Mouse (Mus musculus) liver (tissue): ENCODE results near the gene Zbtb38.

Experiments used
- DNase-seq: peaks from one replicate; pipeline ENCODE4 v3.0.0-alpha.2; 2020; ENCODE audit warnings: mixed read lengths

Zbtb38 gene

DNA sequence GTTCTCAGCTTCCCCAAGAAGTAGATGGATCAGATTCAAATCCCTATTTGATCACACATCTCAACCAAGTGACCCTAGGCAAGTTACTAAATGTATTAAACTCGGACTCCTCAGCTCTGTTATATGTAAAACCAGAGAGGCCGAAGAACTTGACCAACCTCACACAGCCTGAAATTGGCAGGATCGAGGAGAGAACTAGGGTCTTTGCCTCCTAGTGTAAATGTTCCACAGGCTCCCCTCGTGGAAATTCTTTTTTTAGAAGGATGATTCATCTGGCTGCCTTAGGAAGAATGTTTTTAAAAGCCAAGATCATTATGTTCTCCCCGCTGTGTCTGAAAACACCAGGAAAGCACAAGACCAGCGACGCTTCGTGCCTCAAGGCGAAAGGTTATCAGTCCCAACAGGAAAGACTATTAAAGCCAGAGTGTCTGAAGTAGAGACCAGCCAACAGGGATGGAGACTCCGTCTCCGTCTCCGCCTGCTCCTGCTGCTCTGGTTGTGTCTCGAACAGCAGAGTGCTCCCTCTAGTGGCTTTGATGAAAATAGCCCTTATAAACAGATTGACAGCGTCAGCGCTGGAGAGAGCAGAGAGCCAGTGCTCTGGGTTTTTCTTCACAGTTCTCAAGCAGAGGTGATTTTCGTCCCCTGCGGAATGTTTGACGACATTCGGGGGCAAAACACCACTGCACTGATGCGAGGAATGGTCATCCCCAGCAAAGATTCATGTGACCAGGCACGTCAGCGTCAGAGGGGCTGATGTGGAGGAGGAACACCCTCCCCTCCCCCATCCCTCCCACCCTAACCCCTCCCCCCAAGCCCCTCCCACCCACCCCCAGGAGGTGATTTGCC, 6.3 kb upstream of the Zbtb38 start:
- DNase-seq: peak; percentile 64

DNA sequence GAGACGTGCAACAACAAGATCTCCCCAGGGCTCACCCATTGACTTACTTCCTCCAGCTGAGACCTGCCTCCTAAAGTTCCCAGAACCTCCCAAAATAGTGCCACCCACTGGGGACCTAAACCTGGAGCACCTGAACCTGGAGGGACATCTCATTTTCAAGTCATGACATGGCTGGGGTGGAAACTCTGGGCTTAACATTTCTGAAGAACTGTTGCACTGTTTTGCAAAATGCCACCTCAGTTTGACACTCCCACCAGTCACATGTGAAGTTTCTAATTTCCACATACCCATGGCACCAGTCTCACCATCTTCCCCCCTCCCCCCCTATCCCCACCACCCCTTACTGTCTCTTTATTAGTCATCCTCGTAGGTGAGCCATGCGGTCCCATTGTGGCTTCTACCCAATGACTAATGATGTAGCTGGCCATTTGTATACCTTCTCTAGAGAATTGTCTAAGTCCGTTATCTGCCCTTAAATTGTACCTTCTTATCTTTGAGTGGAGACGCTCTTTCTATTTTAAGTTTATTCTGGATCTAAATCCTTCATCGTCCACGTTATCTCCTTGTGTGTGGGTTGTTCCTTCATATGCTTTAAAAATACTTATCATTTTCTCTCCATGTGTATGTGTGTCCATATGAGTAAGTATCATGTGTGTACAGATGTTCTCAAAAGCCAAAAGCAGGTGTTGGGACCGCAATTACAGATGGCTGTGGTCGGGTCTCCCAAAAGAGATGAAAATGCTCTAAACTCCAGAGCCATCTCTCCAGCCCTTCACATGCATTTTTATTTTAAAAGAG, 4.2 kb upstream of the Zbtb38 start:
- DNase-seq: no peak

DNA sequence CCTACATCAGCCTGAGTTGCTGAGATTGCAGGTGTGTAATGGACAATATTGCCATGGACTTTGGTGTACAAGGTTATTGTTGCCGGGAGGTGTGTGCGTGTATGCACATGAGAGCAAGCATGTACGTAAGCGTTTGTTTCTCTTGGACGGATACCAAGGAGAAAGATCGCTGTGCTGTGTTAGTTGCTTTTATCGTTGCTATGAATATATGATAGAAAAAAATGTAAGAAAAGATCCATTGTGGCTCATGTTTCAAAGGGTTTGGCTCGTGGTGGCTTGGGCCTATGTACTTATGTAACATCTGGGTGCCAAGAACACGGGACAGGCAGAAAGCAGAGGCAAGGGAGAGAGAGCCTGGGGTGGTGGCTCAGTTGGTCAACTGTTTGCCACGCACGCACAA, 3.1 kb upstream of the Zbtb38 start:
- no peak for DNase-seq

DNA sequence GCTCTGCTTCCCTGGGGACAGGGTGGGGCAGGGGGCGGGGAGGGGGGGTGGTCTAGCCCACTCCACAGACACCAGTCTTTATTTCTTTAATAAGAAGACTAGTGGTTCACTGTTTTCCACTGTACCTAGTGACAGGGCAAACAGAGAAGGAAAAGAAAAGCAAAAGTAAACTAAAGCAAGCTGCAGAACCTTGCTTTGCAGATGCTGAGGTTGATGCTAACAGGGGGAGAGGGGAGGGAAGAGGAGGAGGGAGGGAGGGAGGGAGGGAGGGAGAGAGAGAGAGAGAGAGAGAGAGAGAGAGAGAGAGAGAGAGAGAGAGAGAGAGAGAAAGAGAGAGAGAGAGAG, 2.0 kb upstream of the Zbtb38 start:
- DNase-seq: no peak

DNA sequence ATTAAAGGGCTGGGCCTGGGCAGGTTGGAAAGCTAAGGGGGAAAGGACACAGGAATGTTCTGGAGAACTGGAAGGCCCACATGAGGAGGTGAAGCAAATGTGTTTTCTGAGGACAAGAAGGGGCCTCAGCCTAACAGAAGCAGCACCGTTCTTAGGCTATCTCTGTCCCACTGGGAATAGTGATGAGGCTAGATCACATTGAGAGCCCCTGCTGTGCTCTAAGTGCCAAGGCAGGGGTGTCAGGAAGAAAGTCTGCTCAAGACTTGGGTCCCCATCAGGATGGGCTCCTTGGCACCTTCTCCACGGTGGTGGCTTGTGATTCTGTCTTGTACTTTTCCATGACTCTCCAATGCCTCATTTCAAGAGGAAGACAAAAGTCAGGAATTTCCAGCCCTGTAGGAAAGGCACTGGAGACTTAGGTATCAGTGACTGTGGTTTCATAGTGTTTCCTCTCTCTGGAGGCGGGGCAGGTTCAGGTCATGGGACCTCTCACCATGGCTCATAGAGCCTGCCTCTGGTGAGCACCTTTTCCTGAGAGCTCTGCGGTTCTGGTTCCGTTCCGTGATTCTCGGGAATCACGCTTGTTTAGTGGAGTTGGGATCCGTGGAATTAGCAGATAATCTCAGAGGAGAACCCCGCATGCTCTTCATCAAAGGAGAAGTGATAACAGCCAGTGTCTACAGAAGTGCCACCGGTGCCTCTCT, 1.4 kb upstream of the Zbtb38 start:
- no peak for DNase-seq

DNA sequence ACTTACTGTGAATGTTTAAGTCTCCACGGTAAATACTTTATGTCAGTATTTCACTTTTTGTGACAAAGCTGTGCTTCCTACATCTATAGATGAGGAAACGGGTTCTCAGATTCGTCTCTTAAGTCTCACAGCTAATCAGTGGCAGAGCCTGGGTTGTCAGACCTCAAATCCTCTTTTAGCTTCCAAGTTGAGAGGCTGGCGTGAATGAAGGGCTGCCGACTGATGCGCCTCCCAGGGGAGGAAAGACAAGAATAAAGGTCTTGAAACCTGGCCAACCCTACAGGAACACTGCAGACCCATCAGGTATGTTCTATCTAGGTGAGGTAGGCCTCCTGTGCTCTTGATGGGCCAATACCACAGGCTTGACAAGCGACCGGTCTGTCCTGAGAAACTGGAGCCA, 761 bp upstream of the Zbtb38 start:
- DNase-seq: no peak

DNA sequence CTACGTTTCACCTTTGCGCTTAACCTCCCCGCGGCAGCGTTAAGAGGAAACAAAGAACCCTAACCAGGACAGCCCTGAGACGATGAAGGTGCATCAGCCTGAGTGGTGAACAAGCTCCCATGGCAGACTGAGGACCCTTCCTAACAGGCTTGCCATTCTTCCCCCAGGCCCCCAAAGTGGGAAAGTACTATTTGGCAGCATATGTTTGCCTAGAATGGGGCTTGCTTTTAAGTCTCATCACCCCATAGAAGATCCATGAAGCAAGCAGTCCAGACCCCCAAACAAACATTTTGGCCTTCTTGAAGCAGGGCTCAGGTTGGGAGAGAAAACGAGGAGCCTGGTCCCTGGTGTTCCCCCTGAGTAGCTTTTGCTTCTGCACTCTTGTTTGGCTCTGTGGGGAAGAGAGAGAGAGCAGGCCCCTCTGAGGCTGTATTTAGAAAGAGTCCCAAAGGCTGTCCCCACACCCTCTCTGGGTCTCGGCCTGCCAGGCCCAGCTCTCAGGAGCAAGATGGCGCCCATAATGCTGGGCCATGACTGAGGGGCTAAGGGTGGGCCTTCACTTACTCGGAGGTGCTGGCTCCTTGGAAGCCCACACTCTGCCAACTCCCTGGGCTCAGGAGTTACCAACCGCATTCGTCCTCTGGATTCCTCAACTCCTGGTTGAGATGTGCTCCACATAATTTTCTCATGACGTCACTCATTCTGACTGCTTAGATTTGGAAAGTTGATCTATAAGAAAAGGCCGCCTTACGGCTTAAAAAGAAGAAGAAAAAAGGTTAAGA, 619 bp downstream of the Zbtb38 start:
- DNase-seq: no peak

DNA sequence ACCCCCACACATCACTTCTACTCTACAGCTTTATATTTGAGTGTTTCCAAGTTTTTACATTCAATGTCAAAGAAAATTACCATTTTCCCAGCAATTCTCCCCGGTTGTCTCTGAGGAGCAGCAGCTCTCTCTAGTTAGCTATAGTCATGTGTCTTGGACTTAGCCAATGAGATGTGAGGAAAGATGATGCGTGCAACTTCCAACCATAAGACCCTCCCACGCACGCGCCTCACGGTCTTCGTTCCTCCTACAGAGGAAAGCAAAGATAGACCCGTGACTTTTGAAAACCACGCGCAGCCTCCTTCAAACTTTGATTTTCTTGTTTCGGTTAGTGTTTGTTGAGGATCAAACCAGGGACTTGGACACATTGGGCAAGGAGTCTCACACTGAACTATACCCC, 2.0 kb downstream of the Zbtb38 start:
- no peak for DNase-seq

DNA sequence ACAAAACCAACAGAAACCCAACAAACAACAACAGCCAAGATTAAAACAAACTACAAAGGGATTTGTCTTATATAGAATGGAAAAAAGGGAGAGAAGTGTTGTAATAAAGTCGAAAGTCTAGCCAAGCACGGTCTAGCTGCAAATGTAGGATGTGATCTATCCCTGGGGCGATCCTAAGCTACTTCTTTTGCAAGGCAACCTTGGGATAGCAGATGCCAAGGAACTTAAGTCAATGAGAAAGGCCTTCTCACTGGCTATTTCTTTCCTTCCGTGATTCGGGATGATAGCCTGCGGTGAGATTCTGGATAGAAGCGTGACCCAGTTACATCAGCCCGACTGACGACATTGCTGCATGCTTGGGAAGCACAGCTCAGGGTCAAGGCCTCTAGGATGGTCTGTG, 6.1 kb downstream of the Zbtb38 start:
- DNase-seq: no peak

DNA sequence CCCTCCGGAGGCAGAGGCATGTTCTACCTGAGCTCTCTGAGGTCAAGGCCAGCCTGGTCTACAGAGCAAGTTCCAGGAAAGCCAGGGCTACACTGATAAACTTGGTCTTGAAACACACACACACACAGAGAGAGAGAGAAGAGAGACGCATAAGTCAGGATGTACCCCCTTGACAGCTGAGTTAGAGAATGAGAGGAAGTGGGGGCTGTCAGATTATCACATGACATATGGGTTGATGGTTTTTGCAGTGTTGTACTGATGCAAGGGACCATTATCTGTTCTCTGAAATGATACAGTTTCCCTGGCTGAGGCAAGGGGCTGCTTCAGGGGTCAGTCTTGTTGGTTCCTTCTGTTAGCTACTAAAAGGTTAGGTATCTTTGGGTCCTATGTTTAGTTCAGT, 7.7 kb downstream of the Zbtb38 start:
- DNase-seq: no peak

DNA sequence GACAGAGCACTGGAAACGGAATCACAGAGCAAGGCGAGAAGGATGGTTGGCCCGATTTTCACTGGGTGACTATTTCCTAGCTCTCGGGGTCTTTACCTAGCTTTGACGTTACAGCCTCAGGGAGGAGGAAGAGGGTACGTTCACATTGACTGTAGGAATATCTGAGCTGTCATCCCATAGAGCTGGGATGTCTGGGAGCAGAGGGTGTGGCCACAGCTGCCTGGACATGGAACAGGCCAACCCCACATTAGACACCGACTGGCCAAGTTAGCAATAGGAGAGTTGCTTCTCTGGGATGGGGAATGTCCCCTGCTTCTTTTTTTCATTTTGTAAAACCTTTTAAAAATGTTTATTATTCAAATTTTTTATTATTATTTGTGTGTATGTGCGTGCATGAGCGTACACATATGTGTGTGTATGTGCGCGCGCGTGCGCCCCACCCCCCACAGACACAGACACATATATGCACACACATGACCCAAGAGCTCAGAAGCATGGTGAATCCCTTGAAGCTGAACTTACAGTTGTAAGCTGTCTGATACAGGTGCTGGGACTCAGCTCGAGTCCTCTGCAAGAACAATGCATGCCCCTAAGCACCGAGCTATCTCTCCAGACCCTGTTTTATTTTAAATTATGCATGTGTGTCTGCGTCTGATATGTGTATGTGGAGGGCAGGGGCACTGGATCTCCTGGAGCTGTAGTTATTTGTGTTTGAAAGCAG, 11.1 kb downstream of the Zbtb38 start:
- DNase-seq: no peak

DNA sequence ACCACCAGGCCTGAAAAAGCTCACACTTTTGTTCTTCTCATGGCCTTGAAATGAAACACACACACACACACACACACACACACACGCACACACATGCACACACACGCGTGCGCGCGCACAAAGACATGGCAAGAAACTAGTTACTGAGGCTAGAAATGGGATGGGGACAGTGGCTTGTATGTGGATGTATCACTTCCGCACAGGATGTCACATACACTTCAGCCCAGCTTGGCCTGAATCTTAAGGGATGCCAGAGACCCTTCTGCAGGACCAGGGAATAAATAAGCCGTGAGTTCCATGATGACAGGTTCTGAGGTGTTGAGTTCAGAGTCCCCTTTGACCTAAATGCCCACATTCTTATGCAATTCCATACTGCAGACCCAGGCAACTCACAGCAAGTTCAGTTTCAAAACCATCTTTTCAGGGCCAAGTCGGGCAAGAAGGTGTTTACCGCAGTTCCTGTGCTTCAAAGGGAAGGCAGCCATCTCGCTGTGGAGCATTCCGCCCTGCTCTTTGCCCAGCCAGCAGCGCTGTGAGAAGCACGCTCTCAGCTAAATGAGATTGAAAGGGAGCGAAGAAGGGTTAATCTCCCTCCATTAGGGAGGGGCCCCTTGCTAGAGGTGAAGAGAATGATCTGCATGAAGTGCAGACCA, 11.8 kb downstream of the Zbtb38 start:
- DNase-seq: no peak

DNA sequence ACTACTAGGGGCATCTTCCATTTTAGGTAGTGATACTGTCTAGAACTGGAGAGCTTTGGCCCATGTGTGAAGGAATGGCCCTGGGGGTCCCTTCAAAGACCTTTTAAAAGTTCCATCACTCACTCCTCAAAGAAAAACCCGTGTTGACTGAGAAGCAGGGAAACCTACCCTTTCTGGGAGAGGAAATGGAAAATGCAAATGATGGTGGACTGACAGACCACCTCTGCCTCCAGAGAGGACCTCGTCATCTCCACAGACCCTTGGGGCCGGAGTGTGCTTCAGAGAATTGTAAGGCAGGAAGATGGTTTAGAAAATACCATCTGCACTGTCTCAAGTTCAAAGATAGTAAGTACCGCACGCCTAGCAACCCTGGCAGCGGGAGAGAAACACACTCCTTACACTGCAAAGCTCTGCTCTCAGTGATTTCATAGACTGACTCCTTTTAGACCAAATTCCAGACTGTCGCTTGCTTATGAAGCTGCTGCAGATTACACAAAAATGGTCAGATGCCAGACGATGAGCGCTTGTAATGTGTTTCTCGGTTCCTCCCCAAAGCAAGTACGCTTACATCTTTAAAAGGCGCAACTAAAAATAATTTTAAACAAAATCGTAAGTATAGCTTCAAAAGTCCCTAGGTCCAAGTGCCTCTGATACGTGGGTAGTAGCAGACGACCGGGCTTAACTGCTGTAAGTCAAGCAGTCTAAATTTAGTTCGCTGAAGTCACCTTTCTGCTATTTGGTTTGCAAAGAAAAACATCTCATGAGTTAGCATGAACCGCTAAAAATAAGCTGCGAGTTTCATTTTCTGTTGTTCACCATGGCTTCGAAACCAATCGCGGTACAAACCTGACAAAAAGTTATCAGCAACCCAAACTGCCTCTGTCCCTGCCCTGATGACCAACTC, 12.6 kb downstream of the Zbtb38 start:
- DNase-seq: no peak

DNA sequence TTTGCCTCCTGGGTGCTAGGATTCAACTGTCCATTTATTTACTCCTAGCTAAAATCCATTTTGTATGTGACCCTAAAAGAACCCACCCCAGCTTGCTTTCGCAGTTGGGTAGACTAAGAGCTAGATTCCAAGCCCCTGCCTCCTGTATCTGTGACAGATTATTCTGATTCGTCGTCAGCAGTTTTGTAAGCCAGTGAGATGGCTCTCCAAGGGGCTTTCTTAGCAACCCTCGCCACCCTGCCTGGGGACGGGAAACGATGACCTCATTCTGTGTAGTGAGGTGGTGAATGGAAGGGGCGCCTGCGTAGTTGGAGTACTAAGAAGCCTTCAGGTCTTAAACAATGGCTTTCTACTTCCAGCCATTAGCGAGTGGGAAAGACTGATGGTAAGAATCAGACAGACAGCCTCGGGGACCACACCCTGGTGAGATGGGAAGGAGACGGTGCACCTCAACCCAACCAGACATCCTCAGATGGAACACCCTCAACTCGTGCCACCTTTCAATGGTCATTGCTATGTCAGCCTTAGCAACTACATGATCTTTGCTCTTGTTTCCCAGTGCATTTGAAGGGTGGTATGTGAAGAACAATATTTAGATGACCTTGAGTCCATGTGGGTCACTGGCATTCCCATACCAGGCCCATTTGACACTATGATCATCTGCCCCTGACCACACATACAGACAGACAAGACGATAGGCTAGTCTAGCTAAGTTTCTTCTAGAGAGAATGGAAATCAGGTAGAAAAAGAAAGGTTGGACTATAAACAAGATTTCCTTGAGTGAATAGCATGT, 13.9 kb downstream of the Zbtb38 start:
- DNase-seq: no peak

DNA sequence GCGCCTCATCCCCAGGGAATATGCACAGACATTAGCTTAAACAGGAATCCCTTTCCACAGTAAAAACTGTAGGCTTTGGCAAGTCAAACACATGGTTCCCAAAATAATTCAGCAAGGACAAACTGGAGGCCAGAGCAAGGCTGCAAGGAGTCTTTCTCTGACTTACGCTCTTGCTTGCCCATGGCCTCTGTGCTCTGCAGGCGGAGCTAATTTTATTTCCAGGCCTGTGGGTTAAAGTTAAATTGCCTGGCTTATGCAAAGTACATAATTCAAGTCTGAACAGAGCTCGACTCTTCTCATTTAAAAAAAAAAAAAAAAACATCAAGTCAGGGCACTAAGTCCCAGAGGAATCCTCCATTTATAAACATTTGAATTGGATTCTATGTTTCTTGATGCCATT, 16.7 kb downstream of the Zbtb38 start:
- no peak for DNase-seq

DNA sequence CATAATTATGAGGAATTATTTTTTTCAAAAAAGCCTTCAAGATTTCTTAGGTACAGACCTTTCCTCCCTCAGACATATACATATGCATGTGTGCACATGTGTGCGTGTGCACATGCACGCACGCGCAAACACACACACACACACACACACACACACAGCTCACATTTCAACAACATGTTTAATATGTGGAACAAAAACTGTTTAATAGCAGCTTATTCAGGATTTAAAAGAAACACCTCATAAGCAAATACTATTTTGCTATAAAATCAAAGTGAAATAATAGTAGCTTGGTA, 19.3 kb downstream of the Zbtb38 start:
- no peak for DNase-seq

DNA sequence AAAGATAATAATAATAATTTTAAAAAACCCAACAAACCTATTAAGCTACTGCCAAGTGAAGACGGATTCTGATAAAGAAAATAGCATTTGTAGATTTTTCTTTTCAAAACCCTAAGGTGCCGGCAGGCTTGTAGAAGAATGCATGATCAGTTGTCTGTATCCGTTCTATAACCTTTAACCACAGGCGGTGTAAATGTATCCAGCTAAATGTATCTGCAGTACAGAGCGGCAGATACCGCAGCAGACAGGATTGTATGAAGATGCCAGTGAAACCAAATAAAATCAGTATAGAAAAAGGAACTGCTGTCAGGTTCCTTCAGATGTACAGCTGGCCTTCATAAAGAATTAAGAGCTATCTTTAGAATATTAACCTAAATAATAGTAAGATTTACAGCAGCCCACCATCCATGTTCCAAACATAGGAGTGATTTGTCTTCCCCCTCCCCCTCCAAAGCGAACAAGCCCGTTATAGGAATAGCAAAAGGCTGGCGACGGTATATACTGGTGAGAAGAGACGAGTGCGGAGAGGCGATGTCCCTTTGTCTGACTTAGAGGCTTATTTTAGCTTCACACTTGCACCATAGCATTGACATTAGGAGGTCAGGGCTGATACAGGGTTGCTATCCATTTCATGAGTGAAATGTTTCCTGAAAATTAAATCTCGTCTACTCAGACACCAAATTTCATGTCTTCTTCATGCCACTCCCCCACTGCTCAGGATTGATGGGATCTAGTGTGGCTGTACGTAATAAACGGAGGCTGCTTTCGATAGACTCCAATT, 19.8 kb downstream of the Zbtb38 start:
- DNase-seq: no peak

DNA sequence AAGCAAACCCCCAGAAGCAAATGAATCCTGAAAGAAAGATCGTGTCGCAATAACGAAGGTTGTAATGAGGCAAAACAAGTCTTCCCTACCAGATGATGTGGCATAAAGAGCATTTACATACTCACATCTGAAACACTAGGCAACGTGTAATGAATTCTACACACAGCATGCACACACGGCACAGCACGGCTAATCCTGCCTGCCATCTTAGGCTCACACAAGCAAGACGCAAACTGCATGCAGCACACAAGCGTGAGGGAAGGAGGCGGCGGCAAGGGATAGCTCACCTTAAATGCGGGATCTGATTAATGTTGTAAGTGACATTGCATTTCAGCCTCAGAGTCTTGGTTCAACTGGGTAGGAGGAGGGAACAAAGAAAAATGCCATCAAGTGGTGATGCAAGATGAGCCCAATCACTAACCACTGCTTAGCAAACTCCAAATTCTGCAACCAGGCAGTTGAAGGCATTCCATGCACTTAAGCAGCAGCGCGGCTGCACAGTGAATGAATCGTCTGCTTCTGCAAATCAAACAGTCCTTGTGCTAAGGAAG, 20.6 kb downstream of the Zbtb38 start:
- DNase-seq: no peak
